Mouse (Mus musculus) bone marrow, adult 2 months (tissue): ENCODE results near the gene Gprin1.

Experiments
- CTCF ChIP-seq: fragments of 200-500 bp; IDR thresholded peaks from 2 replicates; pipeline ENCODE4 v1.5.1; 2011; ENCODE audit warnings: low read length, control low read depth; ENCODE audit not compliant: control insufficient read depth, insufficient read depth
- POLR2A ChIP-seq: fragments of 200-500 bp; IDR thresholded peaks from 2 replicates; pipeline ENCODE4 v1.6.1; 2011; ENCODE audit warnings: low read depth, mild to moderate bottlenecking, control low read depth, low read length, borderline replicate concordance; ENCODE audit not compliant: control insufficient read depth

DNA sequence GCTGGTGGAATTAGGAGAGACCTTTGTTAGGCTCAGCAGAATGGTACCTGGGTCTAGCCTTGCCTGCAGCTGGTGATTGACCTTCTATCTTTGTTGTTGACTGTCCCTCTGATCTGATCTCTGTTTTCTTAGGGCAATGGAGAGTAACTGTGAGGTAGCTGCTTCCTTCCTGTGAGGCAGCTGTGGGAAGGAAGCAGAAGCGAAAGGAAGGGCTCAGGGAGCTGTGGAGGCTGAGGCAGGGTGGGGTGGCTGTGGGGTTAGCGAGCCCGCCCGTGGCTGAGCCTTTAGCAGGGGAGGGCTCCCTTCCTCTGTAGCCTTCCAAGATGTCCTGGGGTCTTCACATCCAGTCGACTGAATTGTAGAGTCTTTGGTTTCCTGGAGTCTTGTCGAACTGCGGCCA is 47.2 kb downstream of the Gprin1 start:
- no peak for TF ChIP-seq CTCF
- TF ChIP-seq POLR2A: no peak
